Mouse (Mus musculus) ovary, postnatal 14 days (tissue): ENCODE results near the gene Prkcg.

Source experiments
- DNase-seq: peaks from one replicate; pipeline ENCODE4 v3.0.0; 2022; ENCODE audit warnings: low spot score

The Prkcg gene

GRCm38 (mm10) chr7:3366705-3367516, 77.9 kb downstream of the Prkcg start:
- no peak for DNase-seq

GRCm38 (mm10) chr7:3367569-3367968, 78.6 kb downstream of the Prkcg start:
- no peak for DNase-seq

GRCm38 (mm10) chr7:3368311-3368710, 79.3 kb downstream of the Prkcg start:
- DNase-seq, result no peak

- DNase-seq, result no peak
These were observed 80.2 kb downstream of the Prkcg start for GRCm38 (mm10) chr7:3369189-3369588.

GRCm38 (mm10) chr7:3370407-3370806, 81.4 kb downstream of the Prkcg start:
- DNase-seq, result no peak

GRCm38 (mm10) chr7:3372376-3372775, 83.4 kb downstream of the Prkcg start:
- DNase-seq, result no peak

- no peak for DNase-seq
These were observed 84.8 kb downstream of the Prkcg start for GRCm38 (mm10) chr7:3373754-3374153.

GRCm38 (mm10) chr7:3376831-3377230, 87.9 kb downstream of the Prkcg start:
- DNase-seq, result peak; percentile 52
